Mouse (Mus musculus): ENCODE measurements at regions not wholly inside any gene's neighbourhood (a gene's known extent, or its start where the extent isn't known, plus 50 kb on each side); places are given as distances from the start of the nearest gene placed in this dataset.
A peak's percentile ranks its signal among the peaks of the same experiment; 100 is the strongest.
"Not testable (repeated sequence)": the region's sequence is repeated elsewhere in the genome, so short reads cannot be mapped to it uniquely, and the experiment has no call there.

- Histone ChIP-seq H3K27me3 (ENCODE audit: control insufficient read depth, insufficient read depth, low read length) (no peaks in the 10 kb centered on the region), H3K4me1 (ENCODE audit: control insufficient read depth, insufficient read depth, insufficient read length) (no peaks in the 10 kb centered on the region), H3K36me3 (ENCODE audit: control insufficient read depth, insufficient read depth, low read length) (no peaks in the 10 kb centered on the region), H3K27ac (ENCODE audit: insufficient read depth, low read length) (no peak overlapping the region), H3K4me3 (ENCODE audit: extremely low read depth, insufficient read depth, insufficient read length) (no peak overlapping the region)
- 68% methylated on average over 6 of the region's 6 CpGs for WGBS
- no peak for TF ChIP-seq POLR2A (IDR thresholded peaks at IDR 0.05; ENCODE audit: low read depth, low read length)
- no peak for TF ChIP-seq CTCF (IDR thresholded peaks at IDR 0.05; ENCODE audit: extremely low read depth, insufficient read depth, insufficient read length, insufficient replicate concordance)
- no peak for DNase-seq (ENCODE audit: low read depth in 1 of 2, low spot score in 2 of 2)
Measured at GRCm38 (mm10) chr12:10533971-10534370, 143.4 kb downstream of the Rdh14 start.

GRCm38 (mm10) chr12:10536239-10536638 lies 145.7 kb downstream of the Rdh14 start:
- no peaks in the 10 kb centered on the region for H3K36me3 ChIP-seq (ENCODE audit: control insufficient read depth, insufficient read depth, low read length)
- H3K4me3 ChIP-seq (ENCODE audit: extremely low read depth, insufficient read depth, insufficient read length): no peak overlapping the region
- 75% methylated on average over 12 of the region's 12 CpGs for WGBS
- H3K27me3 ChIP-seq (ENCODE audit: control insufficient read depth, insufficient read depth, low read length): no peaks in the 10 kb centered on the region
- TF ChIP-seq CTCF (IDR thresholded peaks at IDR 0.05; ENCODE audit: extremely low read depth, insufficient read depth, insufficient read length, insufficient replicate concordance): no peak
- no peak for TF ChIP-seq POLR2A (IDR thresholded peaks at IDR 0.05; ENCODE audit: low read depth, low read length)
- no peak overlapping the region for H3K27ac ChIP-seq (ENCODE audit: insufficient read depth, low read length)
- no peaks in the 10 kb centered on the region for H3K4me1 ChIP-seq (ENCODE audit: control insufficient read depth, insufficient read depth, insufficient read length)
- DNase-seq (ENCODE audit: low read depth in 1 of 2, low spot score in 2 of 2): no peak

- no peak overlapping the region for H3K27ac ChIP-seq (ENCODE audit: insufficient read depth, low read length)
- peak; percentile 12; the same call in 1 of the 2 replicates for TF ChIP-seq CTCF (IDR thresholded peaks at IDR 0.05; ENCODE audit: extremely low read depth, insufficient read depth, insufficient read length, insufficient replicate concordance)
- TF ChIP-seq POLR2A (IDR thresholded peaks at IDR 0.05; ENCODE audit: low read depth, low read length): no peak
- no peak overlapping the region for H3K4me3 ChIP-seq (ENCODE audit: extremely low read depth, insufficient read depth, insufficient read length)
- no peak for DNase-seq (ENCODE audit: low read depth in 1 of 2, low spot score in 2 of 2)
- no peaks in the 10 kb centered on the region for H3K36me3 ChIP-seq (ENCODE audit: control insufficient read depth, insufficient read depth, low read length)
- H3K27me3 ChIP-seq (ENCODE audit: control insufficient read depth, insufficient read depth, low read length): no peaks in the 10 kb centered on the region
- 7% methylated on average over 4 of the region's 4 CpGs for WGBS
- H3K4me1 ChIP-seq (ENCODE audit: control insufficient read depth, insufficient read depth, insufficient read length): no peaks in the 10 kb centered on the region
Measured at GRCm38 (mm10) chr12:10537069-10537468, 146.5 kb downstream of the Rdh14 start.

GRCm38 (mm10) chr12:10549481-10550201 lies 159.1 kb downstream of the Rdh14 start:
- Histone ChIP-seq H3K27ac (ENCODE audit: insufficient read depth, low read length) (no peak overlapping the region), H3K4me3 (ENCODE audit: extremely low read depth, insufficient read depth, insufficient read length) (no peak overlapping the region), H3K4me1 (ENCODE audit: control insufficient read depth, insufficient read depth, insufficient read length) (no peaks in the 10 kb centered on the region), H3K36me3 (ENCODE audit: control insufficient read depth, insufficient read depth, low read length) (no peaks in the 10 kb centered on the region), H3K27me3 (ENCODE audit: control insufficient read depth, insufficient read depth, low read length) (no peaks in the 10 kb centered on the region)
- WGBS: 87% methylated on average over 1 of the region's 1 CpGs
- no peak for DNase-seq (ENCODE audit: low read depth in 1 of 2, low spot score in 2 of 2)
- TF ChIP-seq POLR2A (IDR thresholded peaks at IDR 0.05; ENCODE audit: low read depth, low read length) (no peak), CTCF (IDR thresholded peaks at IDR 0.05; ENCODE audit: extremely low read depth, insufficient read depth, insufficient read length, insufficient replicate concordance) (no peak)

GRCm38 (mm10) chr12:10554701-10555100 lies 164.1 kb downstream of the Rdh14 start:
- H3K27me3 ChIP-seq (ENCODE audit: control insufficient read depth, insufficient read depth, low read length); DNase-seq (ENCODE audit: low read depth in 1 of 2, low spot score in 2 of 2); H3K27ac ChIP-seq (ENCODE audit: insufficient read depth, low read length); H3K4me1 ChIP-seq (ENCODE audit: control insufficient read depth, insufficient read depth, insufficient read length); H3K36me3 ChIP-seq (ENCODE audit: control insufficient read depth, insufficient read depth, low read length); H3K4me3 ChIP-seq (ENCODE audit: extremely low read depth, insufficient read depth, insufficient read length): not testable (repeated sequence)
- 96% methylated on average over 1 of the region's 1 CpGs for WGBS

GRCm38 (mm10) chr12:10562966-10563365 lies 172.4 kb downstream of the Rdh14 start:
- no peak for TF ChIP-seq POLR2A (IDR thresholded peaks at IDR 0.05; ENCODE audit: low read depth, low read length)
- no peak for TF ChIP-seq CTCF (IDR thresholded peaks at IDR 0.05; ENCODE audit: extremely low read depth, insufficient read depth, insufficient read length, insufficient replicate concordance)

GRCm38 (mm10) chr12:10567881-10568280 lies 177.3 kb downstream of the Rdh14 start:
- H3K4me3 ChIP-seq (ENCODE audit: extremely low read depth, insufficient read depth, insufficient read length): no peak overlapping the region
- no peak overlapping the region for H3K27ac ChIP-seq (ENCODE audit: insufficient read depth, low read length)
- DNase-seq (ENCODE audit: low read depth in 1 of 2, low spot score in 2 of 2): no peak
- no peaks in the 10 kb centered on the region for H3K27me3 ChIP-seq (ENCODE audit: control insufficient read depth, insufficient read depth, low read length)
- TF ChIP-seq CTCF (IDR thresholded peaks at IDR 0.05; ENCODE audit: extremely low read depth, insufficient read depth, insufficient read length, insufficient replicate concordance): no peak
- no peak for TF ChIP-seq POLR2A (IDR thresholded peaks at IDR 0.05; ENCODE audit: low read depth, low read length)
- 90% methylated on average over 2 of the region's 2 CpGs for WGBS
- no peaks in the 10 kb centered on the region for H3K36me3 ChIP-seq (ENCODE audit: control insufficient read depth, insufficient read depth, low read length)
- H3K4me1 ChIP-seq (ENCODE audit: control insufficient read depth, insufficient read depth, insufficient read length): no peaks in the 10 kb centered on the region

More at GRCm38 (mm10) chr12:10562966-10563365, 172.4 kb downstream of the Rdh14 start:
- no peak overlapping the region for H3K4me3 ChIP-seq (ENCODE audit: extremely low read depth, insufficient read depth, insufficient read length)
- no peak overlapping the region for H3K27ac ChIP-seq (ENCODE audit: insufficient read depth, low read length)
- DNase-seq (ENCODE audit: low read depth in 1 of 2, low spot score in 2 of 2): no peak
- H3K36me3 ChIP-seq (ENCODE audit: control insufficient read depth, insufficient read depth, low read length): no peaks in the 10 kb centered on the region
- WGBS: 57% methylated on average over 1 of the region's 1 CpGs
- no peaks in the 10 kb centered on the region for H3K27me3 ChIP-seq (ENCODE audit: control insufficient read depth, insufficient read depth, low read length)
- H3K4me1 ChIP-seq (ENCODE audit: control insufficient read depth, insufficient read depth, insufficient read length): no peaks in the 10 kb centered on the region
